Mouse (Mus musculus) lung, postnatal 4 days (tissue): ENCODE measurements at regions not wholly inside any gene's neighbourhood (a gene's known extent, or its start where the extent isn't known, plus 50 kb on each side); places are given as distances from the start of the nearest gene placed in this dataset.

Source experiments
- DNase-seq, 2 experiments: peaks; one replicate each; pipeline ENCODE4 v3.0.0; 2021

- DNase-seq: no peak
Measured at GRCm38 (mm10) chr3:120123155-120123554, 338.9 kb upstream of the Ptbp2 start.

GRCm38 (mm10) chr3:120083171-120083932 lies 299.1 kb upstream of the Ptbp2 start:
- no peak for DNase-seq

- no peak for DNase-seq
Measured at GRCm38 (mm10) chr3:120073528-120073927, 289.3 kb upstream of the Ptbp2 start.

GRCm38 (mm10) chr3:120065714-120066113 lies 281.4 kb upstream of the Ptbp2 start:
- no peak for DNase-seq

- no peak for DNase-seq
Measured at GRCm38 (mm10) chr3:120064854-120065480, 280.7 kb upstream of the Ptbp2 start.

- no peak for DNase-seq
Measured at GRCm38 (mm10) chr3:120062264-120062663, 278.0 kb upstream of the Ptbp2 start.

GRCm38 (mm10) chr3:120059959-120060358 lies 275.7 kb upstream of the Ptbp2 start:
- DNase-seq: no peak

GRCm38 (mm10) chr3:120055216-120056154 lies 271.2 kb upstream of the Ptbp2 start:
- DNase-seq: no peak

- no peak for DNase-seq
Measured at GRCm38 (mm10) chr3:120047238-120047637, 263.0 kb upstream of the Ptbp2 start.

- DNase-seq: no peak
Measured at GRCm38 (mm10) chr3:120037526-120037925, 253.3 kb upstream of the Ptbp2 start.

- DNase-seq: no peak
Measured at GRCm38 (mm10) chr3:120019826-120020683, 235.8 kb upstream of the Ptbp2 start.

- DNase-seq: no peak
Measured at GRCm38 (mm10) chr3:120015376-120015775, 231.1 kb upstream of the Ptbp2 start.

GRCm38 (mm10) chr3:120011861-120012260 lies 227.6 kb upstream of the Ptbp2 start:
- DNase-seq: no peak

- no peak for DNase-seq
Measured at GRCm38 (mm10) chr3:120008110-120008509, 223.8 kb upstream of the Ptbp2 start.

GRCm38 (mm10) chr3:120004588-120004987 lies 220.3 kb upstream of the Ptbp2 start:
- no peak for DNase-seq

GRCm38 (mm10) chr3:120000281-120000680 lies 216.0 kb upstream of the Ptbp2 start:
- DNase-seq: no peak

GRCm38 (mm10) chr3:119996258-119996988 lies 212.2 kb upstream of the Ptbp2 start:
- DNase-seq: no peak

- peak; percentile 46 to 73 for DNase-seq
Measured at GRCm38 (mm10) chr3:119995781-119996180, 211.5 kb upstream of the Ptbp2 start.

GRCm38 (mm10) chr3:119987245-119987852 lies 203.1 kb upstream of the Ptbp2 start:
- DNase-seq: no peak

- DNase-seq: no peak
Measured at GRCm38 (mm10) chr3:119977349-119977748, 193.1 kb upstream of the Ptbp2 start.

GRCm38 (mm10) chr3:119976363-119976762 lies 192.1 kb upstream of the Ptbp2 start:
- DNase-seq: no peak
